Mouse (Mus musculus) cerebellum, adult 11-12 months (tissue): ENCODE results near the gene Tbcd.
A peak's percentile ranks its signal among the peaks of the same experiment; 100 is the strongest.

Experiments
- DNase-seq: peaks from one replicate; pipeline ENCODE4 v3.0.0; 2022

Tbcd gene

DNA sequence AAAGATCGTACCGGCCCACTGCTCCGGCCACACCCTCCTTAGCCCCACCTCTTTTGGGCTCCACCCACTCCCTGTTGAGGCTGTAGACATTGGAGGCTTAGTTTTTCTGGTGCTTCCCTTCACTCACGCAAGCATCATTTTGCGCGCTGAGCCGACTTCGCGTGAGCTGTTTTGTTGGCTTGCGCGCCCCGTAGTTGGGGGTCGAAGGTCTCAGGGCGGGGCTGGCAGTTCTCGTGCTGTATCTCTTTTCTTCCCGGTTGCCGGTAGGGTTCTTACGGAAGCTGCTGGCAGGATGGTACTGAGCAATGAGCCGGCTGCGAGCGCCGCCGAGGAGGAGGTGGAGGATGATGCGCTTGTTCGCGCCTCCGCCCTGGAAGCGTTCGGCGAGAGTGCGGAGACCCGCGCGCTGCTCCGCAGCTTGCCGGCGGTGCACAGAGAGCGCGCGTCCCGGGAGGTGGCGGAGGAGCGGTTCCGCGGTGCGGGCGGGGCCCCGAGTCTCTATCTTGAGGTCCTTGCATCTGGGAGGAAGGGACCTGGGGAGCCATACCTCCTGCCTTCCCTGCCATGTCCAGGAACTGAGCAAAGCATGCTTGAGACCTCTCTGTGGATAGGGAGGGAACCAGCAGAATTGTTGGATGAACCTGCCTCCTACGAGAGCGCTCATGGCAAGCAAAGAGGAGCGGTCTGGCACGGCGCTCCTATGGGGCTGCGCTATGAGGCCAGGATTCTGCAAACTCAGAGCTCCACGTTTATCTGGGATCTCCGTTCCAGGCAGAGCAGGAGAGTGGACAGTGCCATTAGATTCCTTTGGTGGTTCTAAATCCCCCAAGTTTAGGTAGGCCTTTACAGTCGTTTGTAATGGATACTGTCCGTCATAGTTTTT lies at the start of gene Tbcd:
Gene Tbcd (plus strand): TSS at position 197 of the 883 bp plus-strand sequence.
- DNase-seq, result peak; percentile 94

DNA sequence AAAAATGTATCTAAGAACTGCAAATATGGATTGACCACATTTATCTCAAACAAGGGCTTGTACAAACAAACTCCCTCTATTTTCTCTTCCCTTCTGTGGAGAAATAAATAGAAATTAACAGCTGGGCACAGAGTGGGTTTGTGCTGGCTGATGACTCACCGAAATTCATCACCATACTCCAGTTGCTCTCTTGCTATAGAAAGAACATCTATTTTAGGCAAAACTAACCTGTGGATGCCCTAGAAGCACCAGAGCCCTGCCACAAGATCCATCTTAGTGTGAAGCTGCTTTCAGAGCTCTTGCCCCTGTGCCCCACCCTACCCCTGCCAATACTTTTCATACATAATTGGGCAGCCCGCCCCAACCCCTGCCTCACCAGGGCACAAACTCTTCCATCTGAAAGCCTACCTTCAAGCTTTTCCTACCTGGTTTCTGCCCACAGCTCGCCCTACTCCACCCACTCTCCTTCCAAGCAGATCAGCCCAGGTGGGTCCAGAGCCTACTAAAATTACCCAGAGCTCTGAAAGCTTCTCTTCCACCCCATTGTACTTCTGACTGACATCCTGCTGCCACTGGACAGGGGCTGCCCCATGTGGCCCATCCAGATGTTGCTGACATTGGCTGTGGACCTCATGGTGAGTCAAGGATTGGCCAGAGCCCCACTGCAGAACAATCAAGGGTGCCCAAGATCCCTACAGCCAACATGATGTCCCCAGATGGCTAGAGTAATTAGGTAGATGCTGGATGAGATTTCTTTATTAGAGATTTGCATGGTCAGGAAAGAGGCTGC lies 44.2 kb upstream of the Tbcd start:
- no peak for DNase-seq

- no peak for DNase-seq
These were observed 37.0 kb upstream of the Tbcd start for GRCm38 (mm10) chr11:121414762-121415161.

GRCm38 (mm10) chr11:121415351-121415750 lies 36.4 kb upstream of the Tbcd start:
- no peak for DNase-seq

DNA sequence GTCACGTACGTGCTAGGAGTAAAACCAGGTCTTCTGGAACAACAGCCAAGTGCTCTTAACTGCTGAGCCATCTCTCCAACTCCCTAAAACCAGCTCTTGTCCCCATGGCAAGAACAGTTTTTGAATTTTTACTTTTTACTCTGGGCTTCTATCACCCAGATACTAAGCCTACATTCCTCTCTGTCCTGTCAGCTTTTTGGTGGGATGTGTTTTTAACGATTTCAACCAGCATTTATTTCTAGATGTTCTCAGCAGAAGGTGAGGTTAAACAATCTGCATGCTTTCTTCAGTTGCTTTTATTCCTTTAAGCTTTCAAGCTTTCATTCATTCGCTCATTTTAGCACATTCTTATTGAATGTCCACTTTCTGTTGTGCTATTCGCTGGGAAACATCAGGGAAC lies 33.8 kb upstream of the Tbcd start:
- DNase-seq, result no peak

DNA sequence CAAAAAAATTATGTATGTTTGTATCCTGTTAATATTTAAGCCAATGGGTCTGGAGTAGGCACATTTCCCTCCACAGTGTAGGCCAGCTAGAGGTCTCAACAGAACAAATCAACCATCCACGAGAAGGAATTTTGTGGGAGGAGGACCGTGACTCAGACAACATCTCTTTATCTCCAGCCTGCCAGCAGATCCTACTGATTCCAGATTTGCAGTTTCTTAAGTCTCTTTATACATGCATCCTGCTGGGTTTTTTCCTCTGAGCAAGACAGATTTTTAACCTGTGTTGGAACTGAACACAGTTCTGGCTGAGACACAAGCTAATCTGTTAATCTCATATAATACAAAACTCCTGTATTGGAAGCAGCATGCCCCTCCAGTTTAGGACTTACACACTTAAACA lies 32.8 kb upstream of the Tbcd start:
- DNase-seq, result no peak

DNA sequence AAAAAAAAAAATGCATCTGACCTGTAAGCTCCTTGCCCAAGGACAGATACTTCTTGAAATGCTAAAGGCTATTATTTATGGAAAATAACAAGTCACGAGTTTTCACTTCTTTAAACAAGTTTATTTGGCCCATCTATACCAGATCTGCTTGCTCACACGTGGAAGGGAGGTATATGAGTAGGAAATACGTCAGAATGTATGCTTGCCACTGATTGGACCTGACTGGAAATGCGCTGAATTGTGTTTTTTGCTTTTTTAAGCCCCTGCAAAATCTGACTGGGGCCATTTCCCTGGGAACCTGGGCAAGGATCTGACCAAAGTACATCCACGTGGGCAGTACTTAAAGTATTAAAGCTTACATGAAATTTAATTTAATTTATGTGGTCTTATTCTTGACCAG lies 31.4 kb upstream of the Tbcd start:
- DNase-seq, result no peak

DNA sequence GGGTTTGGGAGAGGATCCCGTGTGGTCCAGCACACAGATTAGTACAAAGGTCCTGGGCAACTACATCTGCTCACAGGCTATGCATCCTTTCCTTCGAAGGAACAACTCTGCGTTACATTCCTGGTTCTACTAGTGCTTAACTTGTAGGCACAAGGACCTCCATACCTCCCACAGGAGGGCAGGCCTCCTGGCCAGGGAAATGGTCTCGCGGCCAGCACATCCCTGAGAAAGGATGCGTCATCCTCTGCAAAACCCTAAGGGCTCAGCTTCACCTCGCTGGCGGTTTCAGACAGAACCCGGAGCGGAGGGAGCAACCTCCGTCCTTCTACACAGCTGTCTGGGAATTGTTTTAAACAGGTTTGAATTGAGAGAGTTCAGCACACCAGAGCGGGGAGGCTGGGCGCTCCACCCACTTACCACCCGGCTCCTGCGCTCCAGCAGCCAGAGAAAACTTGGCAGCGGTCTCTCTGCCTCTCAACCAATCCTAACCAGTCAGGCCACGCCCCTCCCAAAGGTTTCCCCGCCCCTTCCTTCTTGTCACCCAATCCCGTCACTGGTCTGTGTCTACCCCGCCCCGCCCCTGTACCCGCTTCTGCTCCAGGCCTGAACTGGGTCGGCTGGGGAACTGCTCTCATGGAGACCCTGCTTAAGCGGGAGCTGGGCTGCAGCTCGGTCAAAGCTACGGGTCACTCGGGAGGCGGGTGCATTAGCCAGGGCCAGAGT lies 30.8 kb upstream of the Tbcd start, which contains the start of gene Fn3krp:
Gene Fn3krp (plus strand): TSS at position 572 of the 723 bp plus-strand sequence.
- peak; percentile 99 for DNase-seq

DNA sequence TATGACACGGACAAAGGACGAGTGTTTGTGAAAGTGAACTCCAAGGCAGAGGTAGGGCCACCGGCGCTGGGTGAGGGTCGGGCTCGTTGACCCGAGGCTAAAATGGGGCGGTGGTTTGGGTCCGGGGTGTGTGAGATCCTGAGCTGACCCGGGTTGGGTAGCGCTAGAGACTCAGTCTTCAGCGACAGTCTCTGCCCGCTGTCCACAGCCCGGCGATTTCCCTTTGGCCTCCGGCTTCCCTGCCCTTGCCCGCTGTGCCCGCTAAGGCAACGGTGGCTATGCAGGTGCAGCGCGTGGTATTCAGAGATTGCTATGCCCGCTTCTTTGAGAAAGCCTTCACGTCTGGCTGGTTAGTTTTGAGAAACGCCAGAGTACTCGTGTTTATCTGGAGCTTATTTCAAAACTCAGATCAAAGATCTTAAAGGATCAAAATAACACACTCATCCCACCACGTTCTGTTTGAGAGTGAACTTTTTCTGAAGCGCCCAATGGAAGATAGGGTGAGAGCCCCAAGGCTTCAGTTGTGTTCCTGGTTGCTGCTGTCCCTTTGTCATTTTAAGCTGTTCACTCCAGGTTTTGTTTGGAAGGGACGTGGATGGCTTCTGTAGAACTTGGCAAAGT lies 30.1 kb upstream of the Tbcd start:
- DNase-seq, result no peak

DNA sequence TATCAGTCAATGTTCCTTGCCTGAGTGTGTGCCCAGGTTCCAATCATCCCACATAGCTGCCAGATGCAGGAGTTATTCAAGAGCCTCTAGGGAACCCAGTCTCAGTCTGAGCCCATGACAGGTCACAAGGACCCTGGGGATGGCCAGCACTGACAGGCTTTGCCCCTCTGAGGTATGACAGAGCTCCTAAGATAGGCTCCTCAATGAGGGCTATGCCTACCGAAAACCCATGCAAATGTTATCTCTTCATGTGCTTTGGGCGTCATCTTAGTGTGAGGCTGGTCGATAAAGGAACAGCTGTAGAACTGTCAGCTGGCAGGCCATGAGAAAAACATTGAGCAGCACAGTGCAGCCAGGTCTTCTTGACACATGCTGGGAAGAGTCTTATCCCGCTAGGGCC lies 18.4 kb upstream of the Tbcd start:
- no peak for DNase-seq

DNA sequence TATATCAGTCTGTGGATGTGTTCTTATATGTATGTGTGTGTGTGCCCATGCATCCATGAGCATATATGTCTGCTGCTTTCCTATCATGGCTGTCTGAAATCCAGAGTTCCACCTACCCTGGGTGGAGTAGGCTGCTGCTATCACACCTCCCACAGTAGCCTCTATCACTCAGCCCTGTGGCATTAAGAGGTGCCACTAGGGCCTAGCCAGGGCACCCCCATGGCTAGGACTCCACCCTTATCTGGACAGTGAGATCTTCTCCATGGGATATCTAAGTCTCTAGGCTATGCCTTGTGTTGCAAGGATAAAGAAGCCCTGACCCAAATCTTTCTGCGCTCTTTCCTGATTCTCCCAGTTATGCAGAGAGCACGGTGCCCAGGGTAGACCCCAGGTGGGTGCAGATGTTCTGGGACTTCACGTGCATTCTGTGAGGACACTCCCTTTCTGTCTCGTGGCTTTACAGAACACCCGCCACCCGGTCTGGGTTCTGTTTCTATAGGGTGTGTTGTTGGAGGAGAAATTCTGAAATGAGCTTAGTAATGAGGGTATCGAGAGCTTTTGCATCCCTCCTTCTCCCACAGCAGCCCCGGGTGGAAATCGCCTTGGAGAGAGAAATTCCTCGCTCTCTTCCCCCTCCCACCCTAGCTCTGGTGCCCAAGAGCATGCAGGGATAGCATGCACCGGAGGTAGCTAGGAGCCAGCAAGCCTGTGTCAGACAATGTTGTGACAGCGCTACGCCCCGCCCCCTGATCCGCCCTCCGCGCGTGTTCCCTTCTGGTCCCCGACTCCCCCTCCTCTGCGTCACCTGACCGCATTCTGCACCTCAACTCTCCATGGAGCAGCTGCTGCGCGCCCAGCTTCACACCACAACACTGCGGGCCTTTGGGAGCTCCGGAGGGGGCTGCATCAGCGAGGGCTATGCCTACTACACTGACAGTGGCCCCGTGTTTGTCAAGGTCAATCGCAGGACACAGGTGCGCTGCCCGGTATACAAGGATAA lies 17.3 kb upstream of the Tbcd start, which contains the start of gene Fn3k:
Gene Fn3k (plus strand): TSS at position 758 of the 1,000 bp plus-strand sequence.
- DNase-seq, result peak; percentile 98

- no peak for DNase-seq
These were observed 14.5 kb upstream of the Tbcd start for GRCm38 (mm10) chr11:121437236-121437635.

- no peak for DNase-seq
These were observed 12.0 kb upstream of the Tbcd start for GRCm38 (mm10) chr11:121439686-121440292.

- no peak for DNase-seq
These were observed 10.1 kb upstream of the Tbcd start for GRCm38 (mm10) chr11:121441653-121442052.

GRCm38 (mm10) chr11:121442076-121442475 lies 9.7 kb upstream of the Tbcd start:
- peak; percentile 47 for DNase-seq

DNA sequence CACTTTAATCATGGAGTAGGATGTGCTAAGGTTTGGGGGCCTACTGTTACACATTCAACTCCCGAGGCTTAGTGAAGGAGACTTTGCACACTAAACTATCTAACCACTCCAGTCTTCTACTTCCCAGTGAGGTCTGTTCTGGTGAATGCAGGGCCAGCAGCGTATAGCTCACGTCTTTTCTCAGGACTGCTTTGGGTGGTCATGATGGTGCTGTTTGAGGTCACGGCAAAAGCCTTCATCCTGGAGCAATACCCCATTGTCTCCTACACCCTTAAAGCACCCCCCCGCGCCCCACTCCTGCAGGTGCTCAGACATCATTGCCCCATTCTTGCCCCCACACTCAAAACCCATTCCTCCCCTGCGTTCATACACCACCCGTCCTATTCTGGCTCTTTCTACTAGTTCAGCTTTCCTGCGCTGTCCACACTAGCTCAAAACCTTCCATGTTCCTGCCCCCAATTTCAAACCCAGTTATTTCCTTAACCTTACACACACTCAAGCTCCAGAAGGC lies 478 bp upstream of the Tbcd start:
- DNase-seq, result no peak

- no peak for DNase-seq
These were observed 6.1 kb downstream of the Tbcd start for GRCm38 (mm10) chr11:121457874-121458273.

DNA sequence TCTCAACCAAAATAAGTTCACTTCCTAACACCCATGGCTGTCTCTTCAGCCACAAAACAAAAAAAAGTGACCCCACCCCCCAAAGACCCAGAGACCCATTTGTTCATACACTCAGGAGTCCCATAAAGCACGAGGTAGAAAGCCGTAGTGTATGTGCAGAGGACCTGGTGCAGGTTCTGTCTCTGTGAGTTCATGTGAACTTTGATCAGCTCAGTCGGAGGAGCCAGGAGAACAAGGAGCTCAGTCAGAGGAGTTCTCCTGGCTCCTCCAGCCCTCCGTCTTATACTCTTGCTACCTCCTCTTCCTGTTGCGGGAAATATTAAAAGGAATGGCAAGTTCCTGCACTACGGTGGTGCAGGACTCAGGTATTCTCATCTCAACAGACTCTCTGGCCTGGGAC lies 15.7 kb downstream of the Tbcd start:
- no peak for DNase-seq

- DNase-seq, result no peak
These were observed 23.1 kb downstream of the Tbcd start for GRCm38 (mm10) chr11:121474831-121475230.

GRCm38 (mm10) chr11:121475699-121476415 lies 24.1 kb downstream of the Tbcd start:
- DNase-seq, result peak; percentile 49
